Mouse (Mus musculus): ENCODE data around the gene Cpm. TPM values are rescaled to one million over a fixed set of nuclear protein-coding genes. Genes with fewer than 3 reads are reported as not detected.

Cpm gene
- total and polyA plus RNA-seq, 3 experiments: 2.8 to 4.0 (median 3.5) TPM

DNA sequence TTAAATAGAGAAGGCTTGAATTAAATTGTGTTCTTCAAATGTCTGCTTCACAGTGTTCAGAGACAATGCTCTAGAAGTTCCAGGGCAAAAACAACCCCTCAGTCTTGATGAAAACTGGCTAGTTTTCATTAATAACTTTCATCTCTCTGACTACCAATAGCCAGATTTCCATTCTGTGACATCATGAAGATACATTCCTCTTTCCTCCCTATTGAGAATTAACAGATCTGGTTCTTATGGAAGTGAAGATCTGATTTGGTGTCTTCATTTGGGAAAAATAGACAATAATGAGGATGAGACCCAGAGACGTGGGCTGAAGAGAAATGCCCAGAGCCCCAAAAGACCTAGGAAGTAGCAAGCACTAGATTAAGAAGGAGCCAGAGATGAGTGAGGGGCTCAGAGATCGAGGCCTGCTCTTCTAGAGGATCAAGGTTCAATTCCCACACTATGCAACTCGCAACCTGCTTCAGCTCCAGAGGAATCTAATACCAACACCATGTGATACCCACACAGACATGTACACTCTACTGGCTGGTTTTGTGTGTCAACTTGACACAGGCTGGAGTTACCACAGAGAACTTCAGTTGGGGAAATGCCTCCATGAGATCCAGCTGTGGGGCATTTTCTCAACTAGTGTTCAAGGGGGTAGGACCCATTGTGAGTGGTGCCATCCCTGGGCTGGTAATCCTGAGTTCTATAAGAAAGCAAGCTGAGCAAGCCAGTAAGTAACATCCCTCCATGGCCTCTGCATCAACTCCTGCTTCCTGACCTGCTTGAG, 11.5 kb upstream of the Cpm start:
- Histone ChIP-seq H3K4me3 (no peak overlapping the region), H3K9ac (ENCODE audit: low read depth, low read length) (no peak overlapping the region), H3K4me1 (ENCODE audit: control insufficient read depth, insufficient read depth, low read length) (no peaks in the 10 kb centered on the region), H3K79me2 (replicated peaks; ENCODE audit: control insufficient read depth, insufficient read depth, low read length) (no peaks in the 10 kb centered on the region), H3K27ac (no peak overlapping the region), H3K36me3 (ENCODE audit: control insufficient read depth, insufficient read depth, low read length) (no peaks in the 10 kb centered on the region), H3K27me3 (ENCODE audit: control insufficient read depth, insufficient read depth, low read length) (no peaks in the 10 kb centered on the region)
- intact Hi-C loops (cut with DNase I): no loop called here
- no peak for TF ChIP-seq POLR2A (IDR thresholded peaks at IDR 0.05; ENCODE audit: insufficient read depth, low read depth, low read length)
- TF ChIP-seq CTCF (IDR thresholded peaks at IDR 0.05): no peak
- TF ChIP-seq EP300 (IDR thresholded peaks at IDR 0.05; ENCODE audit: insufficient read depth, low read depth, low read length): no peak
- WGBS: 82% methylated on average over 3 of the region's 3 CpGs
- DNase-seq: no peak

DNA sequence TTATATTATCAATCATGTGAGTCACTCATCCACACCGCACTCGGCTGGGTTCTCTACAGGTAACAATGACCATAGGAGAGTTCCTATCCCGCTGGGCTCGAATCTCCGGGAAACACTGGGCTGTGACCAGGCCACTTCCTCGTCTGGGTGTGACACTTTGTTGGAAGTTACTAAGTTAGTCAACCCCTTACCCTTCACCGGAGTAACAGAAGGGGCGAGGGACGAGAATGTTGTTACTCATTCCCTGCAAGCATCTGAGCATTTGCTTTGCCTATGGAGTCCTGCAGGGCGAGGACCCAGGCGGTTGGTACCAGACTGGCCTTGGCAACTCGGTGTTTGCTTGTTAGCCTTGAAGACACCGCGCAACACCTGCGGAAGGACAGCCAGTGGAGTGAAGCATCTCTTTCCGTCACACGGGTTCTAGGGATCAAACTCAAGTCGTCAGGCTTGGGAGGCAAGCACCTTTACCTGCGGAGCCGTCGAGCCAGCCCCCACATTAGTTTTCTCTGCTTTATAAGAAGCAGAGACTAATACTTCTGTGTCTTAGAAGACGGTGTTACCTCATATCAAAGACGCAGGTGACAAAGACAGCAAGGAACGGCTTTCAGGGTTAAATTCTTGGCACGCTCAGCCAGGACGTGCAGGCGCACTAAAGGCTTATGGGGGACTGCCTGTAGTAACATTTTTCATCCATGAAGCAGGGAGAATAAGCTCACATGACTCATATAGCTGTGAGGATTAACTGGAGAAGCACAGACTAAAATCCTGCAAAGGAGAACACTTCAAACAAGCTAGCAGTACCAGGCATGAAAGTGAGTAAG, 10.0 kb upstream of the Cpm start:
- no peak for DNase-seq
- Histone ChIP-seq H3K27me3 (ENCODE audit: control insufficient read depth, insufficient read depth, low read length) (no peaks in the 10 kb centered on the region), H3K36me3 (ENCODE audit: control insufficient read depth, insufficient read depth, low read length) (no peaks in the 10 kb centered on the region), H3K79me2 (replicated peaks; ENCODE audit: control insufficient read depth, insufficient read depth, low read length) (no peaks in the 10 kb centered on the region), H3K9ac (ENCODE audit: low read depth, low read length) (no peak overlapping the region), H3K4me3 (no peak overlapping the region), H3K4me1 (ENCODE audit: control insufficient read depth, insufficient read depth, low read length) (no peaks in the 10 kb centered on the region), H3K27ac (no peak overlapping the region)
- intact Hi-C loops (cut with DNase I): no loop called here
- TF ChIP-seq EP300 (IDR thresholded peaks at IDR 0.05; ENCODE audit: insufficient read depth, low read depth, low read length) (no peak), CTCF (IDR thresholded peaks at IDR 0.05) (no peak), POLR2A (IDR thresholded peaks at IDR 0.05; ENCODE audit: insufficient read depth, low read depth, low read length) (no peak)
- 81% methylated on average over 27 of the region's 27 CpGs for WGBS

DNA sequence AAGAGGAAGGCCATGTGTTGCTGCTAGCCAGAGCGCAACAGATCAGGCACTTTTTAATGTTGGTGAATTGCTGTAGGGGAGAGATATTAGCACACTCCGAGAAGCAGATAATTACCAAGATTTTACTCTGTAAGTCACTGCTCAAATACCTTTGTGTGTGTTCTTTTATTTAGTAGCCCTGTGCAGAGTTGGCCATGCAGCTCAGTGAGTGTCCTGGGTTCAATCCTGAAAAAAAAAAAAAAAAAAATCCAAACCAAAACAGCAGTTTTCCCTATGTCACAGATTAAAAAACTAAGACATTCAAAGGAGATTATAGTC, 9.5 kb upstream of the Cpm start:
- H3K4me3 ChIP-seq: no peak overlapping the region
- no peaks in the 10 kb centered on the region for H3K36me3 ChIP-seq (ENCODE audit: control insufficient read depth, insufficient read depth, low read length)
- no peak overlapping the region for H3K27ac ChIP-seq
- no peaks in the 10 kb centered on the region for H3K79me2 ChIP-seq (replicated peaks; ENCODE audit: control insufficient read depth, insufficient read depth, low read length)
- TF ChIP-seq CTCF (IDR thresholded peaks at IDR 0.05): no peak
- no peak for TF ChIP-seq POLR2A (IDR thresholded peaks at IDR 0.05; ENCODE audit: insufficient read depth, low read depth, low read length)
- no peak for TF ChIP-seq EP300 (IDR thresholded peaks at IDR 0.05; ENCODE audit: insufficient read depth, low read depth, low read length)
- 89% methylated on average over 2 of the region's 2 CpGs for WGBS
- no peak overlapping the region for H3K9ac ChIP-seq (ENCODE audit: low read depth, low read length)
- no peak for DNase-seq
- H3K27me3 ChIP-seq (ENCODE audit: control insufficient read depth, insufficient read depth, low read length): no peaks in the 10 kb centered on the region
- H3K4me1 ChIP-seq (ENCODE audit: control insufficient read depth, insufficient read depth, low read length): no peaks in the 10 kb centered on the region
- intact Hi-C loops (cut with DNase I): no loop called here

DNA sequence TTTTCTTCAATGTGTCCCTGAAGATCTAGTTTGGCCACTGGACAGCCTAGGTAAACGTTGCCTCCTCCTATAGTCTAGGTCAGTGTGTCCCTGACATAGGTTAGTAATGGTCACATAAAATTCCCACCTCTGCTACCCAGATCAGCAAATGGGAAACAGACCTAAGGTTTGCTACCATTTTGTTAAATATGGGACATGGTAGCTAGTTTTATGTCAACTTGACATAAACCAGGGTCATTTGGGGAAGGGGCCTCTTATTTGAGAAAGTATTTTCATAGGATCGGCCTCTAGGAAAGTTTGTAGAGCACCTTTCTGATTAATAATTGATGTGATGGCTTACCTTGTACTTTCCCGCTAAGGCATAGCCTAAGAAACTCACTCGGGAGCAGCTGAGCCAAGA, 8.8 kb upstream of the Cpm start:
- no peaks in the 10 kb centered on the region for H3K79me2 ChIP-seq (replicated peaks; ENCODE audit: control insufficient read depth, insufficient read depth, low read length)
- no peak overlapping the region for H3K4me3 ChIP-seq
- TF ChIP-seq EP300 (IDR thresholded peaks at IDR 0.05; ENCODE audit: insufficient read depth, low read depth, low read length) (no peak), CTCF (IDR thresholded peaks at IDR 0.05) (no peak), POLR2A (IDR thresholded peaks at IDR 0.05; ENCODE audit: insufficient read depth, low read depth, low read length) (no peak)
- DNase-seq: no peak
- no peak overlapping the region for H3K27ac ChIP-seq
- WGBS: 89% methylated on average over 4 of the region's 4 CpGs
- H3K9ac ChIP-seq (ENCODE audit: low read depth, low read length): no peak overlapping the region
- H3K27me3 ChIP-seq (ENCODE audit: control insufficient read depth, insufficient read depth, low read length): no peaks in the 10 kb centered on the region
- intact Hi-C loops (cut with DNase I): no loop called here
- H3K4me1 ChIP-seq (ENCODE audit: control insufficient read depth, insufficient read depth, low read length): no peaks in the 10 kb centered on the region
- H3K36me3 ChIP-seq (ENCODE audit: control insufficient read depth, insufficient read depth, low read length): no peaks in the 10 kb centered on the region

DNA sequence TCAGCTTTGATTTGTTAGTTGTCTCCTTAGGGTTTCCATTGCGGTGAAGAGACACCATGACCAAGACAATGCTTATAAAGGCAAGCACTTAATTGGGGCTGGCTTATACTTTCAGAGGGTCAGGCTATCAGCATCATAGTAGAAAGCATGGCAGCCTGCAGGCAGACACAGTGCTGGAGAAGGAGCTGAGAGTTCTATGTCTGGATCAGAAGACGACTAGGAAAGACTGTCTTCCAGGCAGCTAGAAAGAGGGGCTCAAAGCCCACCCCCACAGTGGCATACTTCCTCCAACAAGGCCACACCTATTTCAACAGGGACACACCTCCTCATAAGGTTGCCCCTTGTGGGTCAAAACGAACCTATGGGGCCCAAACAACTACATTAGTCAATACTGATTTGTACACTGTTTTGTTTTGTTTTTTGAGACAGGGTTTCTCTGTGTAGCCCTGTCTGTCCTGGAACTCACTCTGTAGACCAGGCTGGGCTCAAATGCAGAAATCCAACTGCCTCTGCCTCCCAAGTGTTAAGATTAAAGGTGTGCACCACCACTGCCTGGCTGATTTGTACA, 8.3 kb upstream of the Cpm start:
- no peaks in the 10 kb centered on the region for H3K4me1 ChIP-seq (ENCODE audit: control insufficient read depth, insufficient read depth, low read length)
- H3K4me3 ChIP-seq: no peak overlapping the region
- intact Hi-C loops (cut with DNase I): no loop called here
- no peaks in the 10 kb centered on the region for H3K79me2 ChIP-seq (replicated peaks; ENCODE audit: control insufficient read depth, insufficient read depth, low read length)
- H3K36me3 ChIP-seq (ENCODE audit: control insufficient read depth, insufficient read depth, low read length): no peaks in the 10 kb centered on the region
- no peak for DNase-seq
- H3K9ac ChIP-seq (ENCODE audit: low read depth, low read length): no peak overlapping the region
- H3K27me3 ChIP-seq (ENCODE audit: control insufficient read depth, insufficient read depth, low read length): no peaks in the 10 kb centered on the region
- H3K27ac ChIP-seq: no peak overlapping the region
- 72% methylated on average over 3 of the region's 3 CpGs for WGBS
- TF ChIP-seq POLR2A (IDR thresholded peaks at IDR 0.05; ENCODE audit: insufficient read depth, low read depth, low read length) (no peak), EP300 (IDR thresholded peaks at IDR 0.05; ENCODE audit: insufficient read depth, low read depth, low read length) (no peak), CTCF (IDR thresholded peaks at IDR 0.05) (no peak)

All from heart, adult 2 months (tissue).